Mouse (Mus musculus): ENCODE measurements around the gene Lta. TPM values are rescaled to one million over a fixed set of nuclear protein-coding genes. Genes with fewer than 3 reads are reported as not detected.

Lta gene
- polyA plus RNA-seq, 1 experiment from 2014 or later = not detected

- no peaks in the 10 kb centered on the region for H3K36me3 ChIP-seq
- WGBS = 88% methylated on average over 5 of the region's 5 CpGs
These were observed 25.1 kb downstream of the Lta start for GRCm38 (mm10) chr17:35180093-35180492.

GRCm38 (mm10) chr17:35178528-35178927 is 26.6 kb downstream of the Lta start:
- no peaks in the 10 kb centered on the region for H3K27me3 ChIP-seq (ENCODE audit: insufficient read depth, poor library complexity, severe bottlenecking)
- 15% methylated on average over 5 of the region's 5 CpGs for WGBS
- H3K27ac ChIP-seq = no peak overlapping the region
- no peaks in the 10 kb centered on the region for H3K36me3 ChIP-seq
- H3K4me1 ChIP-seq (replicated peaks) = no peaks in the 10 kb centered on the region
- peak; percentile 72 for DNase-seq (ENCODE audit: low spot score)
- H3K4me3 ChIP-seq = no peak overlapping the region
- no peaks in the 10 kb centered on the region for H3K9me3 ChIP-seq

More at GRCm38 (mm10) chr17:35180093-35180492, 25.1 kb downstream of the Lta start:
- no peak for DNase-seq (ENCODE audit: low spot score)
- Histone ChIP-seq H3K4me1 (replicated peaks) (0 out of 2 replicates have a peak, but pooled peaks cover under 1% of the 10 kb centered on the region), H3K4me3 (no peak overlapping the region), H3K27me3 (ENCODE audit: insufficient read depth, poor library complexity, severe bottlenecking) (no peaks in the 10 kb centered on the region), H3K27ac (no peak overlapping the region), H3K9me3 (no peaks in the 10 kb centered on the region)

- 38% methylated on average over 2 of the region's 2 CpGs for WGBS
- DNase-seq (ENCODE audit: low spot score) = no peak
- no peaks in the 10 kb centered on the region for H3K9me3 ChIP-seq
- no peak within 1 kb of the TSS for H3K4me3 ChIP-seq
- H3K36me3 ChIP-seq = no peaks in the 10 kb centered on the region
- H3K27ac ChIP-seq = no peak within 1 kb of the TSS
- H3K27me3 ChIP-seq (ENCODE audit: insufficient read depth, poor library complexity, severe bottlenecking) = no peaks in the 10 kb centered on the region; the same call in 1 of the 2 replicates
- no peaks in the 10 kb centered on the region for H3K4me1 ChIP-seq (replicated peaks)
These were observed 29.2 kb downstream of the Lta start, which contains the start of gene Aif1 for GRCm38 (mm10) chr17:35175968-35176367. Gene Aif1 (minus strand): TSS chr17:35176068.

- Histone ChIP-seq H3K9me3 (no peaks in the 10 kb centered on the region), H3K36me3 (no peaks in the 10 kb centered on the region), H3K27ac (no peak overlapping the region), H3K4me3 (no peak overlapping the region), H3K27me3 (ENCODE audit: insufficient read depth, poor library complexity, severe bottlenecking) (no peaks in the 10 kb centered on the region; the same call in 1 of the 2 replicates), H3K4me1 (replicated peaks) (no peaks in the 10 kb centered on the region)
- 72% methylated on average over 6 of the region's 6 CpGs for WGBS
- no peak for DNase-seq (ENCODE audit: low spot score)
These were observed 29.8 kb downstream of the Lta start for GRCm38 (mm10) chr17:35175382-35175781.

GRCm38 (mm10) chr17:35174201-35174977 is 30.8 kb downstream of the Lta start:
- no peaks in the 10 kb centered on the region for H3K9me3 ChIP-seq
- no peak overlapping the region for H3K27ac ChIP-seq
- no peak for DNase-seq (ENCODE audit: low spot score)
- H3K4me3 ChIP-seq = no peak overlapping the region
- no peaks in the 10 kb centered on the region for H3K36me3 ChIP-seq
- WGBS = 76% methylated on average over 8 of the region's 8 CpGs
- H3K27me3 ChIP-seq (ENCODE audit: insufficient read depth, poor library complexity, severe bottlenecking) = no peaks in the 10 kb centered on the region; the same call in 1 of the 2 replicates
- no peaks in the 10 kb centered on the region for H3K4me1 ChIP-seq (replicated peaks)

- Histone ChIP-seq H3K36me3 (no peaks in the 10 kb centered on the region), H3K4me3 (no peak overlapping the region), H3K27ac (no peak overlapping the region), H3K4me1 (replicated peaks) (no peaks in the 10 kb centered on the region), H3K9me3 (no peaks in the 10 kb centered on the region), H3K27me3 (ENCODE audit: insufficient read depth, poor library complexity, severe bottlenecking) (no peaks in the 10 kb centered on the region; the same call in 1 of the 2 replicates)
- no peak for DNase-seq (ENCODE audit: low spot score)
- 77% methylated on average over 3 of the region's 3 CpGs for WGBS
These were observed 31.8 kb downstream of the Lta start for GRCm38 (mm10) chr17:35173329-35173728.

GRCm38 (mm10) chr17:35172445-35173234 is 32.5 kb downstream of the Lta start:
- no peak overlapping the region for H3K27ac ChIP-seq
- H3K4me3 ChIP-seq = no peak overlapping the region
- no peaks in the 10 kb centered on the region; the same call in 1 of the 2 replicates for H3K27me3 ChIP-seq (ENCODE audit: insufficient read depth, poor library complexity, severe bottlenecking)
- WGBS = 71% methylated on average over 11 of the region's 11 CpGs
- DNase-seq (ENCODE audit: low spot score) = no peak
- H3K4me1 ChIP-seq (replicated peaks) = no peaks in the 10 kb centered on the region
- H3K9me3 ChIP-seq = no peaks in the 10 kb centered on the region
- no peaks in the 10 kb centered on the region for H3K36me3 ChIP-seq

GRCm38 (mm10) chr17:35168541-35169207 is 36.5 kb downstream of the Lta start:
- no peaks in the 10 kb centered on the region for H3K36me3 ChIP-seq
- no peak for DNase-seq (ENCODE audit: low spot score)
- H3K4me1 ChIP-seq (replicated peaks) = peaks cover 9% of the 10 kb centered on the region
- H3K27ac ChIP-seq = 0 out of 2 replicates have a peak overlapping the region, but pooled peaks have one; percentile 18
- H3K9me3 ChIP-seq = no peaks in the 10 kb centered on the region
- H3K27me3 ChIP-seq (ENCODE audit: insufficient read depth, poor library complexity, severe bottlenecking) = no peaks in the 10 kb centered on the region; the same call in 1 of the 2 replicates
- 32% methylated on average over 4 of the region's 4 CpGs for WGBS
- H3K4me3 ChIP-seq = no peak overlapping the region

- 0 out of 2 replicates have a peak overlapping the region, but pooled peaks have one; percentile 0 for H3K4me3 ChIP-seq
- 92% methylated on average over 7 of the region's 7 CpGs for WGBS
These were observed 37.4 kb downstream of the Lta start for GRCm38 (mm10) chr17:35167794-35168193.

GRCm38 (mm10) chr17:35166352-35167035 is 38.7 kb downstream of the Lta start:
- peaks cover 15% of the 10 kb centered on the region for H3K36me3 ChIP-seq
- peak overlapping the region; percentile 100 for H3K27ac ChIP-seq
- DNase-seq (ENCODE audit: low spot score) = no peak
- peaks cover 30% of the 10 kb centered on the region for H3K4me1 ChIP-seq (replicated peaks)
- 73% methylated on average over 8 of the region's 8 CpGs for WGBS
- H3K9me3 ChIP-seq = no peaks in the 10 kb centered on the region
- peak overlapping the region; percentile 97 for H3K4me3 ChIP-seq
- H3K27me3 ChIP-seq (ENCODE audit: insufficient read depth, poor library complexity, severe bottlenecking) = no peaks in the 10 kb centered on the region

More at GRCm38 (mm10) chr17:35167794-35168193, 37.4 kb downstream of the Lta start:
- DNase-seq (ENCODE audit: low spot score) = no peak
- Histone ChIP-seq H3K9me3 (no peaks in the 10 kb centered on the region), H3K27ac (no peak overlapping the region), H3K4me1 (replicated peaks) (peaks cover 17% of the 10 kb centered on the region), H3K36me3 (peaks cover 2% of the 10 kb centered on the region), H3K27me3 (ENCODE audit: insufficient read depth, poor library complexity, severe bottlenecking) (no peaks in the 10 kb centered on the region; the same call in 1 of the 2 replicates)

GRCm38 (mm10) chr17:35165451-35166155 is 39.5 kb downstream of the Lta start:
- Histone ChIP-seq H3K9me3 (no peaks in the 10 kb centered on the region), H3K27me3 (ENCODE audit: insufficient read depth, poor library complexity, severe bottlenecking) (no peaks in the 10 kb centered on the region), H3K4me1 (replicated peaks) (peaks cover 30% of the 10 kb centered on the region), H3K27ac (peak overlapping the region; percentile 100), H3K36me3 (peaks cover 24% of the 10 kb centered on the region), H3K4me3 (peak overlapping the region; percentile 97)
- WGBS = 27% methylated on average over 12 of the region's 12 CpGs
- no peak for DNase-seq (ENCODE audit: low spot score)
